ENCODE assay signal across 9 mouse cellular contexts in genomic region chr3:146180986-146181385, GRCm38 (mm10). TPM values are rescaled to one million over a fixed set of nuclear protein-coding genes. Genes with fewer than 3 reads are reported as not detected.
DNase-seq lines count a peak whose midpoint lies in the region; ATAC-seq and TF ChIP-seq lines count a peak whose summit lies in the region.
"Had no signal": no experiment of that assay in that cellular context is flagged by ENCODE, and none has a peak within 500 bp of the region (broad histone marks: within the 10 kb centered on the region; RNA-seq: fewer than 3 reads in every experiment).

No protein-coding gene starts in this region.

- TF ChIP-seq CTCF in brain, embryonic 14.5 days (IDR thresholded peaks at IDR 0.05; ENCODE audit: borderline replicate concordance, extremely low read depth, insufficient read depth, insufficient read length) = peak; percentile 73

- no peak for TF ChIP-seq POLR2A in brain, embryonic 14.5 days (IDR thresholded peaks at IDR 0.05; ENCODE audit: borderline replicate concordance, extremely low read depth, insufficient read depth, insufficient read length, poor library complexity, severe bottlenecking)

- H3K4me2 ChIP-seq in forebrain, embryonic 14.5 days (ENCODE audit: low read length) = no peak overlapping the region
- no peak overlapping the region for H3K4me2 ChIP-seq in forebrain, embryonic 15.5 days (replicated peaks)
- H3K4me2 ChIP-seq in neural tube, embryonic 15.5 days = no peak overlapping the region

- no peak overlapping the region for H3K4me3 ChIP-seq in forebrain, embryonic 14.5 days (ENCODE audit: low read depth, low read length)
- no peak overlapping the region for H3K4me3 ChIP-seq in forebrain, embryonic 15.5 days
- no peak overlapping the region for H3K4me3 ChIP-seq in neural tube, embryonic 15.5 days (replicated peaks)

- peak; percentile 62 for DNase-seq in forebrain, embryonic 14.5 days (ENCODE audit: low spot score)
- peak; percentile 68 for DNase-seq in neural tube, embryonic 10.5 days (ENCODE audit: extremely low spot score, low spot score)
- peak; percentile 50 for DNase-seq in brain, embryonic 14.5 days (ENCODE audit: low read depth)
- peak; percentile 76 to 80 for DNase-seq in kidney, postnatal 25 days
- DNase-seq in naive thymus-derived CD4-positive, alpha-beta T cell, adult 2 months (ENCODE audit: low read depth) = peak; percentile 70
- DNase-seq in thymus, postnatal 25 days = peak; percentile 73

- 42% methylated on average over 3 of the region's 3 CpGs for WGBS in forebrain, embryonic 14.5 days
- 26% methylated on average over 3 of the region's 3 CpGs for WGBS in forebrain, embryonic 15.5 days
- WGBS in neural tube, embryonic 15.5 days = 35% methylated on average over 3 of the region's 3 CpGs

- no peaks in the 10 kb centered on the region for H3K9me3 ChIP-seq in forebrain, embryonic 14.5 days (replicated peaks; ENCODE audit: control insufficient read depth, low read length)
- no peaks in the 10 kb centered on the region for H3K9me3 ChIP-seq in forebrain, embryonic 15.5 days
- no peaks in the 10 kb centered on the region for H3K9me3 ChIP-seq in neural tube, embryonic 15.5 days (replicated peaks)

- no peak overlapping the region for H3K9ac ChIP-seq in forebrain, embryonic 14.5 days (ENCODE audit: low read length)
- H3K9ac ChIP-seq in forebrain, embryonic 15.5 days (replicated peaks) = no peak overlapping the region
- no peak overlapping the region for H3K9ac ChIP-seq in neural tube, embryonic 15.5 days (replicated peaks)

- no peak for ATAC-seq in forebrain, embryonic 14.5 days
- no peak for ATAC-seq in forebrain, embryonic 15.5 days (replicated peaks)
- ATAC-seq in neural tube, embryonic 15.5 days (ENCODE audit: low FRiP score) = no peak

- no peak overlapping the region for H3K27ac ChIP-seq in forebrain, embryonic 14.5 days (ENCODE audit: low read depth, low read length)
- H3K27ac ChIP-seq in forebrain, embryonic 15.5 days (replicated peaks) = no peak overlapping the region
- no peak overlapping the region for H3K27ac ChIP-seq in neural tube, embryonic 15.5 days (replicated peaks)

- no peaks in the 10 kb centered on the region for H3K36me3 ChIP-seq in forebrain, embryonic 14.5 days (ENCODE audit: control insufficient read depth, insufficient read depth, low read length)
- no peaks in the 10 kb centered on the region for H3K36me3 ChIP-seq in forebrain, embryonic 15.5 days
- no peaks in the 10 kb centered on the region for H3K36me3 ChIP-seq in neural tube, embryonic 15.5 days

- H3K27me3 ChIP-seq in forebrain, embryonic 14.5 days (replicated peaks; ENCODE audit: control insufficient read depth, insufficient read depth, low read length) = no peaks in the 10 kb centered on the region
- H3K27me3 ChIP-seq in forebrain, embryonic 15.5 days = no peaks in the 10 kb centered on the region
- peaks cover 21% of the 10 kb centered on the region for H3K27me3 ChIP-seq in neural tube, embryonic 15.5 days (replicated peaks)

- no peaks in the 10 kb centered on the region for H3K4me1 ChIP-seq in forebrain, embryonic 14.5 days (ENCODE audit: control insufficient read depth, insufficient read depth, low read length)
- no peaks in the 10 kb centered on the region for H3K4me1 ChIP-seq in forebrain, embryonic 15.5 days
- H3K4me1 ChIP-seq in neural tube, embryonic 15.5 days = peaks cover 12% of the 10 kb centered on the region

RNA-seq across cellular contexts. Expression of gene Mcoln2, which starts 31.4 kb away (rescaled TPM):
- 0.56 TPM in 1 of 2 replicates, not detected in the other for polyA plus RNA-seq in forebrain, embryonic 14.5 days (2014; fragmentation: Nextera tagmentation; extraction: Ambion mirVana)
- polyA plus RNA-seq in forebrain, embryonic 15.5 days (2015; fragmentation: Nextera tagmentation; extraction: Ambion mirVana) = not detected in 2 replicates
- 0.37 and 2.3 TPM in 2 replicates for polyA plus RNA-seq in neural tube, embryonic 15.5 days (2015; fragmentation: Nextera tagmentation; extraction: Ambion mirVana)
- 0.09 and 0.19 TPM in 2 replicates for polyA plus RNA-seq in brain, embryonic 14.5 days (2012; rRNA removed)
- polyA plus RNA-seq: neural tube, embryonic 14.5 days had no signal

RNA-seq across cellular contexts. Expression of gene Lpar3, which starts 39.8 kb away (rescaled TPM):
- polyA plus RNA-seq in forebrain, embryonic 14.5 days (2014; fragmentation: Nextera tagmentation; extraction: Ambion mirVana) = 0.13 and 0.20 TPM in 2 replicates
- 0.18 and 0.28 TPM in 2 replicates for polyA plus RNA-seq in forebrain, embryonic 15.5 days (2015; fragmentation: Nextera tagmentation; extraction: Ambion mirVana)
- polyA plus RNA-seq in neural tube, embryonic 15.5 days (2015; fragmentation: Nextera tagmentation; extraction: Ambion mirVana) = 0.78 and 1.3 TPM in 2 replicates
- polyA plus RNA-seq in brain, embryonic 14.5 days (2012; rRNA removed) = 0.26 and 0.52 TPM in 2 replicates
